Mouse (Mus musculus): ENCODE measurements at regions not wholly inside any gene's neighbourhood (a gene's known extent, or its start where the extent isn't known, plus 50 kb on each side); places are given as distances from the start of the nearest gene placed in this dataset.

- H3K27ac ChIP-seq (ENCODE audit: control insufficient read depth, insufficient read depth, low read depth, low read length, poor library complexity): no peak overlapping the region
- 76% methylated on average over 5 of the region's 5 CpGs for WGBS
- no peaks in the 10 kb centered on the region for H3K4me1 ChIP-seq (ENCODE audit: control insufficient read depth, insufficient read depth, low read length)
- no peak overlapping the region for H3K4me3 ChIP-seq (replicated peaks; ENCODE audit: control insufficient read depth, low read depth, low read length)
- TF ChIP-seq POLR2A (IDR thresholded peaks at IDR 0.05; ENCODE audit: borderline replicate concordance, control insufficient read depth, low read depth, low read length) (no peak), CTCF (IDR thresholded peaks at IDR 0.05; ENCODE audit: control insufficient read depth, insufficient read depth, low read length) (no peak)
These were observed 259.6 kb downstream of the Ajap1 start for GRCm38 (mm10) chr4:153223019-153223418.

- no peaks in the 10 kb centered on the region for H3K4me1 ChIP-seq (ENCODE audit: control insufficient read depth, insufficient read depth, low read length)
- no peak overlapping the region for H3K4me3 ChIP-seq (replicated peaks; ENCODE audit: control insufficient read depth, low read depth, low read length)
- H3K27ac ChIP-seq (ENCODE audit: control insufficient read depth, insufficient read depth, low read depth, low read length, poor library complexity): no peak overlapping the region
- 57% methylated on average over 5 of the region's 6 CpGs for WGBS
- TF ChIP-seq CTCF (IDR thresholded peaks at IDR 0.05; ENCODE audit: control insufficient read depth, insufficient read depth, low read length): no peak
- TF ChIP-seq POLR2A (IDR thresholded peaks at IDR 0.05; ENCODE audit: borderline replicate concordance, control insufficient read depth, low read depth, low read length): no peak
These were observed 262.1 kb downstream of the Ajap1 start for GRCm38 (mm10) chr4:153220485-153220884.

- Histone ChIP-seq H3K4me1 (ENCODE audit: control insufficient read depth, insufficient read depth, low read length) (no peaks in the 10 kb centered on the region), H3K4me3 (replicated peaks; ENCODE audit: control insufficient read depth, low read depth, low read length) (no peak overlapping the region), H3K27ac (ENCODE audit: control insufficient read depth, insufficient read depth, low read depth, low read length, poor library complexity) (no peak overlapping the region)
- TF ChIP-seq CTCF (IDR thresholded peaks at IDR 0.05; ENCODE audit: control insufficient read depth, insufficient read depth, low read length): no peak
- no peak for TF ChIP-seq POLR2A (IDR thresholded peaks at IDR 0.05; ENCODE audit: borderline replicate concordance, control insufficient read depth, low read depth, low read length)
- 50% methylated on average over 7 of the region's 7 CpGs for WGBS
These were observed 262.5 kb downstream of the Ajap1 start for GRCm38 (mm10) chr4:153220074-153220473.

- H3K4me1 ChIP-seq (ENCODE audit: control insufficient read depth, insufficient read depth, low read length): no peaks in the 10 kb centered on the region
- WGBS: 44% methylated on average over 9 of the region's 9 CpGs
These were observed 265.1 kb downstream of the Ajap1 start for GRCm38 (mm10) chr4:153217541-153217980.

GRCm38 (mm10) chr4:153212095-153212494, 270.5 kb downstream of the Ajap1 start:
- no peak overlapping the region for H3K4me3 ChIP-seq (replicated peaks; ENCODE audit: control insufficient read depth, low read depth, low read length)
- no peaks in the 10 kb centered on the region for H3K4me1 ChIP-seq (ENCODE audit: control insufficient read depth, insufficient read depth, low read length)
- TF ChIP-seq POLR2A (IDR thresholded peaks at IDR 0.05; ENCODE audit: borderline replicate concordance, control insufficient read depth, low read depth, low read length) (no peak), CTCF (IDR thresholded peaks at IDR 0.05; ENCODE audit: control insufficient read depth, insufficient read depth, low read length) (no peak)
- WGBS: 81% methylated on average over 11 of the region's 11 CpGs
- no peak overlapping the region for H3K27ac ChIP-seq (ENCODE audit: control insufficient read depth, insufficient read depth, low read depth, low read length, poor library complexity)

More at GRCm38 (mm10) chr4:153217541-153217980, 265.1 kb downstream of the Ajap1 start:
- H3K4me3 ChIP-seq (replicated peaks; ENCODE audit: control insufficient read depth, low read depth, low read length): no peak overlapping the region
- TF ChIP-seq CTCF (IDR thresholded peaks at IDR 0.05; ENCODE audit: control insufficient read depth, insufficient read depth, low read length) (no peak), POLR2A (IDR thresholded peaks at IDR 0.05; ENCODE audit: borderline replicate concordance, control insufficient read depth, low read depth, low read length) (no peak)
- no peak overlapping the region for H3K27ac ChIP-seq (ENCODE audit: control insufficient read depth, insufficient read depth, low read depth, low read length, poor library complexity)

GRCm38 (mm10) chr4:153208822-153209221, 273.8 kb downstream of the Ajap1 start:
- Histone ChIP-seq H3K4me1 (ENCODE audit: control insufficient read depth, insufficient read depth, low read length) (no peaks in the 10 kb centered on the region), H3K27ac (ENCODE audit: control insufficient read depth, insufficient read depth, low read depth, low read length, poor library complexity) (no peak overlapping the region), H3K4me3 (replicated peaks; ENCODE audit: control insufficient read depth, low read depth, low read length) (no peak overlapping the region)
- WGBS: 36% methylated on average over 2 of the region's 2 CpGs
- TF ChIP-seq CTCF (IDR thresholded peaks at IDR 0.05; ENCODE audit: control insufficient read depth, insufficient read depth, low read length) (no peak), POLR2A (IDR thresholded peaks at IDR 0.05; ENCODE audit: borderline replicate concordance, control insufficient read depth, low read depth, low read length) (no peak)

- 79% methylated on average over 6 of the region's 6 CpGs for WGBS
- TF ChIP-seq CTCF (IDR thresholded peaks at IDR 0.05; ENCODE audit: control insufficient read depth, insufficient read depth, low read length): no peak
- TF ChIP-seq POLR2A (IDR thresholded peaks at IDR 0.05; ENCODE audit: borderline replicate concordance, control insufficient read depth, low read depth, low read length): no peak
- H3K4me3 ChIP-seq (replicated peaks; ENCODE audit: control insufficient read depth, low read depth, low read length): no peak overlapping the region
- H3K4me1 ChIP-seq (ENCODE audit: control insufficient read depth, insufficient read depth, low read length): no peaks in the 10 kb centered on the region
- no peak overlapping the region for H3K27ac ChIP-seq (ENCODE audit: control insufficient read depth, insufficient read depth, low read depth, low read length, poor library complexity)
These were observed 274.4 kb downstream of the Ajap1 start for GRCm38 (mm10) chr4:153208215-153208614.

- TF ChIP-seq POLR2A (IDR thresholded peaks at IDR 0.05; ENCODE audit: borderline replicate concordance, control insufficient read depth, low read depth, low read length) (no peak), CTCF (IDR thresholded peaks at IDR 0.05; ENCODE audit: control insufficient read depth, insufficient read depth, low read length) (no peak)
- Histone ChIP-seq H3K27ac (ENCODE audit: control insufficient read depth, insufficient read depth, low read depth, low read length, poor library complexity) (no peak overlapping the region), H3K4me1 (ENCODE audit: control insufficient read depth, insufficient read depth, low read length) (no peaks in the 10 kb centered on the region), H3K4me3 (replicated peaks; ENCODE audit: control insufficient read depth, low read depth, low read length) (no peak overlapping the region)
- 80% methylated on average over 11 of the region's 11 CpGs for WGBS
These were observed 275.0 kb downstream of the Ajap1 start for GRCm38 (mm10) chr4:153207578-153208102.
